Mouse (Mus musculus): ENCODE measurements around the gene Ociad2. TPM values are rescaled to one million over a fixed set of nuclear protein-coding genes. Genes with fewer than 3 reads are reported as not detected.
A peak's percentile ranks its signal among the peaks of the same experiment; 100 is the strongest.

Ociad2 gene
- total RNA-seq (2014; rRNA removed): 8.4 and 10.3 TPM in 2 replicates
- 3.4 and 4.3 TPM in 2 replicates for polyA plus RNA-seq (2012; rRNA removed)

GRCm38 (mm10) chr5:73340723-73341235 is at the start of gene Ociad2:
Gene Ociad2, minus strand, starts transcription at chr5:73341028.
- Histone ChIP-seq H3K4me3 (ENCODE audit: insufficient read depth, low read depth, low read length) (no peak within 1 kb of the TSS; the same call in 1 of the 2 replicates), H3K9ac (ENCODE audit: low read depth, low read length) (no peak within 1 kb of the TSS), H3K4me1 (ENCODE audit: control insufficient read depth, insufficient read depth, low read length) (peaks cover 13% of the 10 kb centered on the region), H3K27me3 (ENCODE audit: control insufficient read depth, insufficient read depth, low read length) (no peaks in the 10 kb centered on the region), H3K79me2 (ENCODE audit: control insufficient read depth, insufficient read depth, low read length) (no peaks in the 10 kb centered on the region; the same call in 1 of the 2 replicates), H3K36me3 (ENCODE audit: control insufficient read depth, insufficient read depth, low read length) (no peaks in the 10 kb centered on the region), H3K27ac (replicated peaks; ENCODE audit: insufficient read depth, low read depth, low read length) (no peak within 1 kb of the TSS)
- TF ChIP-seq CTCF (IDR thresholded peaks at IDR 0.05; ENCODE audit: low read depth, low read length) (no peak), POLR2A (IDR thresholded peaks at IDR 0.05; ENCODE audit: extremely low read depth, insufficient read depth, low read length) (no peak)
- WGBS: 85% methylated on average over 8 of the region's 8 CpGs
- DNase-seq (ENCODE audit: extremely low read depth, low read depth, low spot score): no peak

GRCm38 (mm10) chr5:73383647-73383970 is 42.8 kb upstream of the Ociad2 start:
- H3K9ac ChIP-seq (ENCODE audit: low read depth, low read length): no peak overlapping the region
- WGBS: 21% methylated on average over 4 of the region's 4 CpGs
- no peak overlapping the region for H3K4me3 ChIP-seq (ENCODE audit: insufficient read depth, low read depth, low read length)
- TF ChIP-seq CTCF (IDR thresholded peaks at IDR 0.05; ENCODE audit: low read depth, low read length) (no peak), POLR2A (IDR thresholded peaks at IDR 0.05; ENCODE audit: extremely low read depth, insufficient read depth, low read length) (no peak)
- no peaks in the 10 kb centered on the region for H3K79me2 ChIP-seq (ENCODE audit: control insufficient read depth, insufficient read depth, low read length)
- peak; percentile 57 for DNase-seq (ENCODE audit: extremely low read depth, low read depth, low spot score)
- no peaks in the 10 kb centered on the region for H3K27me3 ChIP-seq (ENCODE audit: control insufficient read depth, insufficient read depth, low read length)
- peaks cover 12% of the 10 kb centered on the region for H3K4me1 ChIP-seq (ENCODE audit: control insufficient read depth, insufficient read depth, low read length)
- H3K27ac ChIP-seq (replicated peaks; ENCODE audit: insufficient read depth, low read depth, low read length): no peak overlapping the region
- no peaks in the 10 kb centered on the region for H3K36me3 ChIP-seq (ENCODE audit: control insufficient read depth, insufficient read depth, low read length)

- Histone ChIP-seq H3K4me3 (ENCODE audit: insufficient read depth, low read depth, low read length) (no peak overlapping the region), H3K27me3 (ENCODE audit: control insufficient read depth, insufficient read depth, low read length) (no peaks in the 10 kb centered on the region), H3K9ac (ENCODE audit: low read depth, low read length) (no peak overlapping the region), H3K27ac (replicated peaks; ENCODE audit: insufficient read depth, low read depth, low read length) (no peak overlapping the region), H3K4me1 (ENCODE audit: control insufficient read depth, insufficient read depth, low read length) (peaks cover 12% of the 10 kb centered on the region), H3K36me3 (ENCODE audit: control insufficient read depth, insufficient read depth, low read length) (no peaks in the 10 kb centered on the region), H3K79me2 (ENCODE audit: control insufficient read depth, insufficient read depth, low read length) (no peaks in the 10 kb centered on the region)
- 15% methylated on average over 3 of the region's 3 CpGs for WGBS
- peak; percentile 57 for DNase-seq (ENCODE audit: extremely low read depth, low read depth, low spot score)
- no peak for TF ChIP-seq POLR2A (IDR thresholded peaks at IDR 0.05; ENCODE audit: extremely low read depth, insufficient read depth, low read length)
- TF ChIP-seq CTCF (IDR thresholded peaks at IDR 0.05; ENCODE audit: low read depth, low read length): peak; percentile 3; the same call in 1 of the 2 replicates
Measured at GRCm38 (mm10) chr5:73382737-73383646, 42.2 kb upstream of the Ociad2 start.

GRCm38 (mm10) chr5:73381976-73382540 is 41.2 kb upstream of the Ociad2 start:
- Histone ChIP-seq H3K4me1 (ENCODE audit: control insufficient read depth, insufficient read depth, low read length) (peaks cover 12% of the 10 kb centered on the region), H3K79me2 (ENCODE audit: control insufficient read depth, insufficient read depth, low read length) (no peaks in the 10 kb centered on the region), H3K27me3 (ENCODE audit: control insufficient read depth, insufficient read depth, low read length) (no peaks in the 10 kb centered on the region), H3K27ac (replicated peaks; ENCODE audit: insufficient read depth, low read depth, low read length) (no peak overlapping the region), H3K4me3 (ENCODE audit: insufficient read depth, low read depth, low read length) (no peak overlapping the region), H3K36me3 (ENCODE audit: control insufficient read depth, insufficient read depth, low read length) (no peaks in the 10 kb centered on the region), H3K9ac (ENCODE audit: low read depth, low read length) (no peak overlapping the region)
- 49% methylated on average over 9 of the region's 9 CpGs for WGBS
- TF ChIP-seq CTCF (IDR thresholded peaks at IDR 0.05; ENCODE audit: low read depth, low read length) (no peak), POLR2A (IDR thresholded peaks at IDR 0.05; ENCODE audit: extremely low read depth, insufficient read depth, low read length) (no peak)
- peak; percentile 63 for DNase-seq (ENCODE audit: extremely low read depth, low read depth, low spot score)

GRCm38 (mm10) chr5:73381510-73381909 is 40.7 kb upstream of the Ociad2 start:
- Histone ChIP-seq H3K36me3 (ENCODE audit: control insufficient read depth, insufficient read depth, low read length) (no peaks in the 10 kb centered on the region), H3K27me3 (ENCODE audit: control insufficient read depth, insufficient read depth, low read length) (no peaks in the 10 kb centered on the region), H3K9ac (ENCODE audit: low read depth, low read length) (no peak overlapping the region), H3K4me1 (ENCODE audit: control insufficient read depth, insufficient read depth, low read length) (peaks cover 12% of the 10 kb centered on the region), H3K79me2 (ENCODE audit: control insufficient read depth, insufficient read depth, low read length) (no peaks in the 10 kb centered on the region), H3K4me3 (ENCODE audit: insufficient read depth, low read depth, low read length) (no peak overlapping the region), H3K27ac (replicated peaks; ENCODE audit: insufficient read depth, low read depth, low read length) (no peak overlapping the region)
- TF ChIP-seq POLR2A (IDR thresholded peaks at IDR 0.05; ENCODE audit: extremely low read depth, insufficient read depth, low read length) (no peak), CTCF (IDR thresholded peaks at IDR 0.05; ENCODE audit: low read depth, low read length) (no peak)
- peak; percentile 73 for DNase-seq (ENCODE audit: extremely low read depth, low read depth, low spot score)
- 41% methylated on average over 7 of the region's 7 CpGs for WGBS
